Mouse (Mus musculus): ENCODE data around the gene Chp2. TPM values are rescaled to one million over a fixed set of nuclear protein-coding genes. Genes with fewer than 3 reads are reported as not detected.

Gene Chp2
- polyA plus RNA-seq (2012; rRNA removed): 97.0 and 197 TPM in 2 replicates

DNA sequence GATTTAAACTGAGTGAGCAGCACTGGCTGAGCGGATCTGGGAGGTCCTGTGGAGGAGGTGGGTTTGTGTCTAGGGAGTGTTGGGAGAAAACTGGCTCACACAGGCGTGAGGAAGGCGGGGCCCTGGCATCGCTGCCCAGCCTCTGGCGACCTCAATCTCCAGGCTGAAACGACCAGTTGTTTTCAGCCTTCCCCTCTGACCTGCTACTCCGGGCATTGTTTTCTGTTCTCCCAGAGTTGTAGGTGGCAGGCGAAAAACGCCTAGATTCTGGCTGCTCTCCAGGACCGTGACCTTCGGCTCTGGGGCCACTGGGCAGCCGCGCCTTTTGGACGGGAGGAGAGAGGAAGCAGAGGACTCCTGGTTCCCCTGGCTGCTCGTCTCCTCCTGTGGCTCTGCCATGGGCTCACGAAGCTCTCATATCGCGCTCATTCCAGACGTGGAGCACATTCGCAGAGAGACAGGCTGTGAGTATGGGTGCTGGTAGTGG is at the start of gene Chp2:
TSS of gene Chp2 (plus strand) at position 182 of the 487 bp plus-strand sequence.
- peaks cover 10% of the 10 kb centered on the region for H3K4me1 ChIP-seq (ENCODE audit: control insufficient read depth, insufficient read depth, insufficient read length, low read length)
- H3K36me3 ChIP-seq (ENCODE audit: control insufficient read depth, insufficient read depth, low read length): peaks cover 13% of the 10 kb centered on the region
- peak within 1 kb of the TSS; percentile 98 for H3K27ac ChIP-seq (ENCODE audit: insufficient read depth, low read depth, low read length)
- H3K4me3 ChIP-seq (ENCODE audit: low read depth, low read length): peak within 1 kb of the TSS; percentile 74
- no peaks in the 10 kb centered on the region for H3K27me3 ChIP-seq (ENCODE audit: control insufficient read depth, insufficient read depth, low read length)
- whole genome bisulfite sequencing: 6% methylated on average over 20 of the region's 20 CpGs
- peak; percentile 74 for TF ChIP-seq POLR2A (IDR thresholded peaks at IDR 0.05; ENCODE audit: low read depth, low read length)
- TF ChIP-seq CTCF (IDR thresholded peaks at IDR 0.05; ENCODE audit: extremely low read depth, insufficient read length, insufficient replicate concordance, low read depth, low read length): no peak

DNA sequence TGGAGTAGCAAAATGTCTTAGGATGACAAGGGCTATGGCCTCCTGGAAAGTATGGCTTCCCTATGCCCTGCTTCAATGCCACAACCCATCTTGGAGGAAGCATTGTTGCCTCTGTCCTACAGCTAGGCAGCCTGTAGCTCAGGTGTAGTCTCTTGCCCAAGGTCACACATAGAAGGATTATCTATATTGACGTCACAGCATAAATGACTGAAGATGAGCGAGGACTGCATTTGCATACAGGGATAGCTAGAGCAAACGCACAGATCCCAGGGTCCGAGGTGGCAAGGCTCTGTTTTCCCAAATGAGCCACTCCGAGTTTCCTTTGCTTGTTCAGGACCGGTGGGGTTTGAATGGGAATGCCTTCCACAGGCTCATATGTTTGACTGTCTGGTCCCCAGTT is 48.6 kb upstream of the Chp2 start:
- no peaks in the 10 kb centered on the region for H3K4me1 ChIP-seq (ENCODE audit: control insufficient read depth, insufficient read depth, insufficient read length, low read length)
- WGBS: 88% methylated on average over 6 of the region's 6 CpGs
- no peak overlapping the region for H3K27ac ChIP-seq (ENCODE audit: insufficient read depth, low read depth, low read length)
- no peak overlapping the region for H3K4me3 ChIP-seq (ENCODE audit: low read depth, low read length)
- no peaks in the 10 kb centered on the region for H3K27me3 ChIP-seq (ENCODE audit: control insufficient read depth, insufficient read depth, low read length)
- peaks cover 32% of the 10 kb centered on the region for H3K36me3 ChIP-seq (ENCODE audit: control insufficient read depth, insufficient read depth, low read length)
- no peak for TF ChIP-seq POLR2A (IDR thresholded peaks at IDR 0.05; ENCODE audit: low read depth, low read length)
- TF ChIP-seq CTCF (IDR thresholded peaks at IDR 0.05; ENCODE audit: extremely low read depth, insufficient read length, insufficient replicate concordance, low read depth, low read length): no peak

DNA sequence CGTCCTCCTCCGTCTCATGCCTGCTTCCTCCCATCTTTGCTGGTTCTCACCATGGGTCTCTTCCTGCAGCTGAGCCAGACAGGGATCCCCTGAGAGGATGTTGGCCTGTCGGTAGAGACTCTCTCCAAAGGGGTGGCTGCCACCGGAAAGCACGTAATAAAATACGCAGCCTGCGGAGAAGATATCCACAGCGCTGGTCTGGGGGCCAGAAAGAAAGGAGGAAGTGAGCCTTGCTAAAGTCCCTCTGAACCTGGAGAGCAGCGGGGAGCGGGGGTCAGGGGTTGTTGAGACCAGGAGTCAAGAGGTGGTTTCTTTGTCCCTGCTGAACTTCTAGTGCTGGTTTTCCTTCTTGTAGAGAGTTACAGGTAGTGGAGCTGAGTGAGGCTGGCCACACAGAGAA is 47.7 kb upstream of the Chp2 start:
- H3K27ac ChIP-seq (ENCODE audit: insufficient read depth, low read depth, low read length): no peak overlapping the region
- 73% methylated on average over 10 of the region's 10 CpGs for WGBS

DNA sequence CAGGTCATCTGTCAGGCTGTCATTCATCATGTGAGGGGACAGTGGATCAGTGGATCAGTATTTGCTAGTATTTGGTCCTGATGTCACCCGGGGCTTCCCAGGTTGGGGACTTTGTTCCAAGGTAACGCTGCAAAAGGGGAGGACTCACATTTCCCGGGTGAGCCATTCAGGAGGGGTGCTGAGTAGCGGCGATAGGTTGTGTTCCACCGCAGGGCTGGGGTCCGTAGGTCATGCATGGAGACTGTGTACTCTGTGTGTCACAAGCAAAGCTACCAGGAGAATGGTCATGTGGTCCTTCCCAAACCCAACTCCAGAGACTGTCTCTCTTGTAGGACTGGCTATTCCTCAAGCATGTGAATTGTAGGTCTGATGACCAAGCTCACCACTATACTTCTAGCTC is 38.6 kb upstream of the Chp2 start:
- TF ChIP-seq CTCF (IDR thresholded peaks at IDR 0.05; ENCODE audit: extremely low read depth, insufficient read length, insufficient replicate concordance, low read depth, low read length) (no peak), POLR2A (IDR thresholded peaks at IDR 0.05; ENCODE audit: low read depth, low read length) (no peak)
- H3K27ac ChIP-seq (ENCODE audit: insufficient read depth, low read depth, low read length): no peak overlapping the region
- no peaks in the 10 kb centered on the region for H3K36me3 ChIP-seq (ENCODE audit: control insufficient read depth, insufficient read depth, low read length)
- no peaks in the 10 kb centered on the region for H3K27me3 ChIP-seq (ENCODE audit: control insufficient read depth, insufficient read depth, low read length)
- H3K4me1 ChIP-seq (ENCODE audit: control insufficient read depth, insufficient read depth, insufficient read length, low read length): peaks cover 9% of the 10 kb centered on the region
- WGBS: 77% methylated on average over 7 of the region's 7 CpGs
- no peak overlapping the region for H3K4me3 ChIP-seq (ENCODE audit: low read depth, low read length)

More for the DNA sequence above, 47.7 kb upstream of the Chp2 start:
- no peaks in the 10 kb centered on the region for H3K4me1 ChIP-seq (ENCODE audit: control insufficient read depth, insufficient read depth, insufficient read length, low read length)
- H3K27me3 ChIP-seq (ENCODE audit: control insufficient read depth, insufficient read depth, low read length): no peaks in the 10 kb centered on the region
- TF ChIP-seq CTCF (IDR thresholded peaks at IDR 0.05; ENCODE audit: extremely low read depth, insufficient read length, insufficient replicate concordance, low read depth, low read length): no peak
- no peak for TF ChIP-seq POLR2A (IDR thresholded peaks at IDR 0.05; ENCODE audit: low read depth, low read length)
- no peak overlapping the region for H3K4me3 ChIP-seq (ENCODE audit: low read depth, low read length)
- H3K36me3 ChIP-seq (ENCODE audit: control insufficient read depth, insufficient read depth, low read length): peaks cover 29% of the 10 kb centered on the region

DNA sequence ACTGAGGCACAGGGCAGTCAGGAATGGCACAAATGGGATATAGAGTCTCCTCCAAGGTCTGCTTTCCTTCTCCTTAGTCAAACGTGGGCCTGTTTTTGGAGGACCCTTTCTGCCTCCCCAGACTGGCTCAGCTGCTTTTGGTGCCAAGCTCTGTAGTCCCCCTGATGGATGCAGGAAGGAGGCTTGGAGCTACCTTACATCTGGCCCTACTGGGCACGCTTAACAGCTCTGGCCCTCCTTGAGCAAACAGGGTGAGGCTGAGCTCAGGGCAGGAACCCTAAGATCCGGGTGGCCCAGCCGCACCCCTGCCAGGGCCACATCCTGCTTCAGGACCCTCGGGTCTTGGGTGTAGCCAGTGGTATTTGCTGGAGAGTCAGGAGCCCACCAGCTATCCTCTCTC is 34.7 kb upstream of the Chp2 start:
- Histone ChIP-seq H3K4me3 (ENCODE audit: low read depth, low read length) (peak overlapping the region; percentile 20; the same call in 1 of the 2 replicates), H3K4me1 (ENCODE audit: control insufficient read depth, insufficient read depth, insufficient read length, low read length) (peaks cover 12% of the 10 kb centered on the region), H3K27ac (ENCODE audit: insufficient read depth, low read depth, low read length) (0 out of 2 replicates have a peak overlapping the region, but pooled peaks have one; percentile 10), H3K36me3 (ENCODE audit: control insufficient read depth, insufficient read depth, low read length) (no peaks in the 10 kb centered on the region), H3K27me3 (ENCODE audit: control insufficient read depth, insufficient read depth, low read length) (no peaks in the 10 kb centered on the region)
- no peak for TF ChIP-seq CTCF (IDR thresholded peaks at IDR 0.05; ENCODE audit: extremely low read depth, insufficient read length, insufficient replicate concordance, low read depth, low read length)
- TF ChIP-seq POLR2A (IDR thresholded peaks at IDR 0.05; ENCODE audit: low read depth, low read length): no peak
- 22% methylated on average over 5 of the region's 5 CpGs for WGBS

DNA sequence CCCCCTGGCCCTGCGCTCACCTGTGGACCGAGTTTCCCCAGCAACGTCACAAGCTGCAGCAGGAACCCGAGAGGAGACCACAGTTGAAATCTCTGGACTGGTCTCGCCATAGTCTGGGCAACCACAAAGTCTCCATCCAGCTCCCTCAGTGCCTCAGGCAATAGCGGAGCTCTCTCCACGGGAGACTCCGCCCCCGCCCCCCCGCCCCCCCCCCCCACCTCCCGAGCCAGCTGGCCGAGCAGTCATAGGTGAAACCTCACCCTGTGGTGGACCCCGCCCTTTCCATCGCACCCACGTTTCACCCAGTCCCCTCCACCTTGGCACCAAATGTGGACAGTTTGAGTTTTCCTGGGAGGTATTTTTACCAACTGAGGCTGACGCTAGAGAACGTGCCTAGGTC is 33.3 kb upstream of the Chp2 start, which contains the start of gene Ern2:
TSS of gene Ern2 (minus strand) at position 165 of the 400 bp plus-strand sequence.
- Histone ChIP-seq H3K27ac (ENCODE audit: insufficient read depth, low read depth, low read length) (peak within 1 kb of the TSS; percentile 30; the same call in 1 of the 2 replicates), H3K36me3 (ENCODE audit: control insufficient read depth, insufficient read depth, low read length) (no peaks in the 10 kb centered on the region), H3K4me1 (ENCODE audit: control insufficient read depth, insufficient read depth, insufficient read length, low read length) (peaks cover 12% of the 10 kb centered on the region), H3K27me3 (ENCODE audit: control insufficient read depth, insufficient read depth, low read length) (no peaks in the 10 kb centered on the region), H3K4me3 (ENCODE audit: low read depth, low read length) (peak within 1 kb of the TSS; percentile 55)
- TF ChIP-seq CTCF (IDR thresholded peaks at IDR 0.05; ENCODE audit: extremely low read depth, insufficient read length, insufficient replicate concordance, low read depth, low read length) (no peak), POLR2A (IDR thresholded peaks at IDR 0.05; ENCODE audit: low read depth, low read length) (no peak)
- 19% methylated on average over 14 of the region's 17 CpGs for WGBS

DNA sequence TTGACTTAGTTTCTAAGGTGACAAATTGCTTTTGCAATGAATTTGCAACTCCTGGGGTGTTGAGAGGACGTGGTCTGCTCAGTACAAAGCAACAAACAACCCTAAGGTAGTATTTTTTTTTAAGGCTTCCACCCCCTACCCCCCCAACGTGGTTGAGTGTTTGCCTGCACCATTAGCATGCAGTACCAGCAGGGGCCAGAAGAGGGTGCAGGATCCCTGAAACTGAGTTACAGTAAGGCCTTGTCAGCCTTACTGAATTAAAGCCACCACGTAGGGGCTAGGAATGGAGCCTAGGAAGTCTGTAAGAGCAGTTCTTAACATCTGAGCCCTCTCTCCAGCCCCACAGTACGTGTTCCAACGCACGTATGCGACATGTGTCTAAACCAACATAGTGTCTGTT is 29.8 kb upstream of the Chp2 start:
- Histone ChIP-seq H3K27me3 (ENCODE audit: control insufficient read depth, insufficient read depth, low read length) (no peaks in the 10 kb centered on the region), H3K27ac (ENCODE audit: insufficient read depth, low read depth, low read length) (no peak overlapping the region), H3K4me3 (ENCODE audit: low read depth, low read length) (no peak overlapping the region), H3K36me3 (ENCODE audit: control insufficient read depth, insufficient read depth, low read length) (no peaks in the 10 kb centered on the region), H3K4me1 (ENCODE audit: control insufficient read depth, insufficient read depth, insufficient read length, low read length) (peaks cover 8% of the 10 kb centered on the region)
- TF ChIP-seq CTCF (IDR thresholded peaks at IDR 0.05; ENCODE audit: extremely low read depth, insufficient read length, insufficient replicate concordance, low read depth, low read length) (peak; percentile 76; the same call in 1 of the 2 replicates), POLR2A (IDR thresholded peaks at IDR 0.05; ENCODE audit: low read depth, low read length) (no peak)
- 40% methylated on average over 7 of the region's 7 CpGs for WGBS
